Mouse (Mus musculus): ENCODE measurements around the gene Flnc. TPM values are rescaled to one million over a fixed set of nuclear protein-coding genes. Genes with fewer than 3 reads are reported as not detected.

Flnc gene
- total RNA-seq, 2 experiments from 2014 or later = not detected

DNA sequence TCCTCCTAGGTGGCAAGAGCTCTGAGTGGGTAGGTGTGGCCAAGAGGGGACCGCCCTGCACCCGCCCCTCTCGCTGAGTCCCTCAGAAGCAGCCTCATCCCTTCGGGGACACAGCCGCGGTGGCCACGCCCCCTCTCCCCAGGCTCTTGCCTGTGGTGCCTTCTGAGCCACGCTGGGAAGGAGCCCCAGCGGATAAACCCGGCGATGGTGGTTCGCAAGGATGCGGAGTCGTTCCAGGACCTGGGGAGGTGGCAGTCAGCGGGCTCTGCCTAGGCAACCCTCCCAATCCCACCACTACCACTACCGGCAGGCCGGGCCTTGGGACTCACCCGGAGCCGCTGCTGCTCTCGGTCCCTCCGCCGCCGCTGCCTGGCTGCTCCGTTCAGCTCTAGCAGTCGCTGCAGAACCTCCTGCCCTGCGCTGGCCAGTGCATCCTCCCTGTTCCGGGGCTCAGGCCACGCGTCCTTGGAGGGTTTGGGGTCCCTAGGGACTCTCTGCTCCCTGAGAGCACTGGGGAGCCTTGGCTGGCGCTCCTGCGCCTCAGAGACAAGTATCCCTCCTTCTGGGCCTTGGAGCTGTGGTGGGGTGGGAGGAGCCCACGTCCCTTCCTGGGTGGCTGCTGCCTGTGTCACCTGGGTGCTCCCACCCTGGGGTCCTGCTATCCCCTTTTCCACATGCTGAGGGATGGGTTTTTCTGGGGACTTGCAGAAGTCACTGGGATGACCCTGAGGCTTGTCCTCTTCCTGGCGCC lies 41.1 kb downstream of the Flnc start:
- ATAC-seq (replicated peaks; ENCODE audit: low FRiP score, poor library complexity, severe bottlenecking) = peak; percentile 96

- no peak for ATAC-seq (replicated peaks; ENCODE audit: low FRiP score, poor library complexity, severe bottlenecking)
These were observed 41.7 kb downstream of the Flnc start for GRCm38 (mm10) chr6:29474736-29475135.

DNA sequence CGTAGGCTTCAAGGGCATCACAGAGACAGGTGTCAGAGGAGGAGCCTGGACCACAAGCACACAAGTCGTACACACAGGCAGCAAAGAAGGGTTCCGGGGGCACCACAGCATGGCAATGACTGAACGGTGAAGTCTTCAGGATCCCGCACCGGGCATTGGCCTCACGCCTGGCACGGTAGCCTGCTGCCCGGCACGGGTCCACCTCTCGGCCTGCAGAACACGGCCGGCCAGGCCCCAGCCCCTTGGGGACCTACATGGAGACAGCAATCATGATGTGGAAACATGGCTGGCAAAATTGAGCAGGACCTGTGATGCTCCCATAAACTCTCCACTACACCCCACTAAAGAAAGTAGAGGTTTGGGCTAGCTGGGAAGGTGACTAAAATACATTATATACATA lies 49.6 kb downstream of the Flnc start:
- ATAC-seq (replicated peaks; ENCODE audit: low FRiP score, poor library complexity, severe bottlenecking) = no peak

DNA sequence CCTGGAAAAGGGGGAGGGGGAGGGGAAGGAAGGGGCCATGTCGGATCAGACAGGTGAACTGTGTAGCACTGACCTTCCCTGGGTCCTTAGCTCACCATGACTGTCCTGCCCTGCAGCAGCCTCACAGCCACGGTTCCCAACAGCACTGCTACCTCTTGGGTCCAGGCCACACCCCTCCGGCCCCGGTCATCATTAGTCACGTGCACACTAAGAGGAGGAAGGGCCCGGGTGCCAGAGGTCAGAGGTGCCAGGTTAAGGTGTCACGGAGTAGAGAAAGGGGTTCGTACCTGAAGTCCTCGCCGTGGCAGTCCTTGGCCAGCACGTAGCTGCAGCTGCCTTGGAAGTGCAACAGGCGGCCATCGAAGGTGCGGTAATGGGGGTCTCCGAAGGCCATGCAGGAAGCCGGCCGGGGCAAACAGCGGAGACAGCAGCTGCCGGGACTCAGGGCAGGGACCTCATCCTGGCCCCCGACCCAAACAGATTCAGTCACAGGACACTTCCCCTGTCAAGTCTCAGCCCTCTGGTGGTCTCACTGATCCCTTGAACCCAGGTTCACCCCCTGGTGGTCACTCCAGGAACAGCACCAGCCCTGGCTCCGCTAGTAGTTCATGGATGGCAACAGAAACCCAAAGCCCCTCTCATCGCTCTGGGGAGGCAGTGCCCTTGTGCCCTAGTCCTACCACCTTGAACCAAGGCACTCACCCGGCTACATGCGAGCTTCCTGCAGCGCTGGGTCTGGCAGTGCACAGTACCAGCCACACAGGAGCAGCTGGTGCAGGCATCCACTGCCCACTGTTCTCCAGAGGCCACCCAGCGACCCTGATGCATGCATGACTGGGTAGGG lies 51.9 kb downstream of the Flnc start:
- ATAC-seq (replicated peaks; ENCODE audit: low FRiP score, poor library complexity, severe bottlenecking) = peak; percentile 54

GRCm38 (mm10) chr6:29485951-29486350 lies 52.9 kb downstream of the Flnc start:
- ATAC-seq (replicated peaks; ENCODE audit: low FRiP score, poor library complexity, severe bottlenecking) = no peak

- ATAC-seq (replicated peaks; ENCODE audit: low FRiP score, poor library complexity, severe bottlenecking) = no peak
These were observed 61.0 kb downstream of the Flnc start for GRCm38 (mm10) chr6:29494101-29494500.

DNA sequence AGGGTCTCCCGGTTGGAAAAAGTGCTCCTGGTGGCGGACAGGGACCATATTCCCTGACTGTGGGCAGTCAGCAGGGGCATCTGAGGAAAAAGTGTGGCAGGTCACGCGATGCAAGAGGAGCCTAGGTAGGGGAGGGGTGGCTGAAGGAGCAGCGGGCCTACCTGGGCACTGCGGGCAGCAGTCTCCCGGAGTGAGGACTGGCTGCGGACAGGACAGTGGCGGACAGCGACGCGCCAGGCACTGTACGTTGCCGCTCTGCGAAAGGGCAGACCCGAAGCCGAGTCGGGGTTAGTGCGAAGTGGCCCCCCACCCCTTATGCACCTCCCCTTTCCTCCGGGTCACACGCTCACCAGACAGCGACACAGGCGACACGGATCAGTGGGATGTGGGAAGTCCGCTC lies 63.2 kb downstream of the Flnc start:
- ATAC-seq (replicated peaks; ENCODE audit: low FRiP score, poor library complexity, severe bottlenecking) = no peak

GRCm38 (mm10) chr6:29497791-29498190 lies 64.7 kb downstream of the Flnc start:
- no peak for ATAC-seq (replicated peaks; ENCODE audit: low FRiP score, poor library complexity, severe bottlenecking)

GRCm38 (mm10) chr6:29500177-29500576 lies 67.1 kb downstream of the Flnc start:
- ATAC-seq (replicated peaks; ENCODE audit: low FRiP score, poor library complexity, severe bottlenecking) = no peak

DNA sequence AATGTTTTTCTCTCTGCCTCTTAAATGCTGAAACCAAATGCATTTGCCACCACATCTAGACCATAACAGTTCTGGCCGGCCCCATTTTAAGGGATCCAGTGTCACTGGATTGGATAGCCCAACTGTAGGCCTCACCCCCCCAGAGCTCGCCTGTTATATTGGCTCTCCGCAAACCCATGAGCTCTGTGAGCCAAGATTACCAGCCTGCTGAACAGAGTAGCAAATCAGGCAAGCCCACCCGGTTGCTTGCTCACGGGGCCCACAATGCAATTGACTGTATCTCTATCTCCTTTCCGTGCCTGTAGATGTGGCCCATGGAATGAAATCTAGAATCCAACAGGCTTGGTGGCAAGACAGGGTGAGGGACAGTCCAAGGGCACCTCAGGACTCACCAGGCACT lies 67.8 kb downstream of the Flnc start:
- no peak for ATAC-seq (replicated peaks; ENCODE audit: low FRiP score, poor library complexity, severe bottlenecking)

- no peak for ATAC-seq (replicated peaks; ENCODE audit: low FRiP score, poor library complexity, severe bottlenecking)
These were observed 68.5 kb downstream of the Flnc start for GRCm38 (mm10) chr6:29501599-29501998.

- no peak for ATAC-seq (replicated peaks; ENCODE audit: low FRiP score, poor library complexity, severe bottlenecking)
These were observed 72.4 kb downstream of the Flnc start for GRCm38 (mm10) chr6:29505493-29505892.

DNA sequence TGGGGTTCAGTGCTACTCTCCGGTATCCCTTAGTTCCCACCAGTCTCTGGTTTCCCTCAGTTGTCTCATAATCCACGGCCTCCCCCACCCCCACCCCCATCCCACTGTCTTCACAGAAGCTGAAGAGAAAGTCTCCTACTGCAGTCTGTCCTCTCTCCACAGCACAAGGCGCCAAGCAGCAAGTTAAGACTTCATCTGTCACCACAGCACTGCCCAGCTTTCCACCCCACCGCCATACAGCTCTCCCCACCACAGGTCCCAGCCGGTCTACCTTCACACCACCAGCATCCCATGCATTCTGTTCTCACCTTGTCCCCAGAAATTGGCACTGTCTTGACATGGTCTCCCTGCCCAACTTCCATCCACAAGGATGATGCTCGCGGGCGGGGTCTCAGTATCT lies 73.8 kb downstream of the Flnc start:
- ATAC-seq (replicated peaks; ENCODE audit: low FRiP score, poor library complexity, severe bottlenecking) = no peak

GRCm38 (mm10) chr6:29507447-29508309 lies 74.6 kb downstream of the Flnc start, which contains the start of gene Kcp:
TSS of gene Kcp (minus strand) at chr6:29507952.
- ATAC-seq (replicated peaks; ENCODE audit: low FRiP score, poor library complexity, severe bottlenecking) = no peak

- no peak for ATAC-seq (replicated peaks; ENCODE audit: low FRiP score, poor library complexity, severe bottlenecking)
These were observed 76.0 kb downstream of the Flnc start for GRCm38 (mm10) chr6:29509086-29509485.

Other genes starting within 250 kb of the Flnc start
- gene Impdh1, start 216.9 kb upstream of the Flnc start, total RNA-seq (2015; ENCODE audit: low replicate concordance) = 4.2 and 20.9 TPM in 2 replicates
- gene Impdh1, start 216.9 kb upstream of the Flnc start, total RNA-seq (2017; ENCODE audit: low replicate concordance) = 2.9 and 11.0 TPM in 2 replicates
- gene Hilpda, start 160.8 kb upstream of the Flnc start, total RNA-seq (2015; ENCODE audit: low replicate concordance) = 1.7 and 2.2 TPM in 2 replicates
- gene Hilpda, start 160.8 kb upstream of the Flnc start, total RNA-seq (2017; ENCODE audit: low replicate concordance) = 0.90 and 6.9 TPM in 2 replicates
- not detected in 2 replicates for gene Fam71f2, start 153.7 kb upstream of the Flnc start, total RNA-seq (2015; ENCODE audit: low replicate concordance)
- gene Fam71f2, start 153.7 kb upstream of the Flnc start, total RNA-seq (2017; ENCODE audit: low replicate concordance) = not detected in 2 replicates
- gene Fam71f1, start 114.1 kb upstream of the Flnc start, total RNA-seq (2015; ENCODE audit: low replicate concordance) = not detected in 2 replicates
- not detected in 2 replicates for gene Fam71f1, start 114.1 kb upstream of the Flnc start, total RNA-seq (2017; ENCODE audit: low replicate concordance)
- gene Calu, start 85.2 kb upstream of the Flnc start, total RNA-seq (2015; ENCODE audit: low replicate concordance) = 23.1 and 26.7 TPM in 2 replicates
- gene Calu, start 85.2 kb upstream of the Flnc start, total RNA-seq (2017; ENCODE audit: low replicate concordance) = 41.5 and 53.8 TPM in 2 replicates
- gene Opn1sw, start 44.8 kb upstream of the Flnc start, total RNA-seq (2015; ENCODE audit: low replicate concordance) = not detected in 2 replicates
- gene Opn1sw, start 44.8 kb upstream of the Flnc start, total RNA-seq (2017; ENCODE audit: low replicate concordance) = not detected in 2 replicates
- not detected in 2 replicates for gene Ccdc136, start 36.9 kb upstream of the Flnc start, total RNA-seq (2015; ENCODE audit: low replicate concordance)
- not detected in 2 replicates for gene Ccdc136, start 36.9 kb upstream of the Flnc start, total RNA-seq (2017; ENCODE audit: low replicate concordance)
- 66.7 and 71.7 TPM in 2 replicates for gene Atp6v1f, start 34.5 kb downstream of the Flnc start, total RNA-seq (2015; ENCODE audit: low replicate concordance)
- 24.1 and 45.5 TPM in 2 replicates for gene Atp6v1f, start 34.5 kb downstream of the Flnc start, total RNA-seq (2017; ENCODE audit: low replicate concordance)
- not detected in 2 replicates for gene Atp6v1fnb, start 38.2 kb downstream of the Flnc start, total RNA-seq (2015; ENCODE audit: low replicate concordance)
- 0.64 TPM in 1 of 2 replicates, not detected in the other for gene Atp6v1fnb, start 38.2 kb downstream of the Flnc start, total RNA-seq (2017; ENCODE audit: low replicate concordance)
- gene Kcp, start 74.7 kb downstream of the Flnc start, total RNA-seq (2015; ENCODE audit: low replicate concordance) = not detected in 2 replicates
- gene Kcp, start 74.7 kb downstream of the Flnc start, total RNA-seq (2017; ENCODE audit: low replicate concordance) = not detected in 2 replicates
- gene Irf5, start 93.4 kb downstream of the Flnc start, total RNA-seq (2015; ENCODE audit: low replicate concordance) = 2.5 and 9.7 TPM in 2 replicates
- gene Irf5, start 93.4 kb downstream of the Flnc start, total RNA-seq (2017; ENCODE audit: low replicate concordance) = 6.7 and 13.5 TPM in 2 replicates
- gene Tnpo3, start 176.6 kb downstream of the Flnc start, total RNA-seq (2015; ENCODE audit: low replicate concordance) = 47.6 and 105 TPM in 2 replicates
- gene Tnpo3, start 176.6 kb downstream of the Flnc start, total RNA-seq (2017; ENCODE audit: low replicate concordance) = 50.4 and 57.9 TPM in 2 replicates

Measured in erythroid progenitor cell, adult 5-6 weeks (primary cell).